Mouse (Mus musculus): ENCODE results near the gene Ephb2. TPM values are rescaled to one million over a fixed set of nuclear protein-coding genes. Genes with fewer than 3 reads are reported as not detected.

Gene Ephb2
- total and polyA plus RNA-seq, 3 experiments = 0.08 to 0.34 (median 0.33) TPM

GRCm38 (mm10) chr4:136801944-136802343, 33.8 kb downstream of the Ephb2 start:
- no peak for ATAC-seq (ENCODE audit: extremely low read depth, insufficient number of reproducible peaks, low FRiP score, poor library complexity, severe bottlenecking)
- no peak overlapping the region for H3K4me3 ChIP-seq (ENCODE audit: low read depth, low read length)
- H3K36me3 ChIP-seq (replicated peaks) = no peaks in the 10 kb centered on the region
- peaks cover 7% of the 10 kb centered on the region; the same call in 1 of the 2 replicates for H3K27me3 ChIP-seq (ENCODE audit: insufficient read depth, low read length)
- no peaks in the 10 kb centered on the region for H3K9me3 ChIP-seq (replicated peaks)
- TF ChIP-seq GATA1 (IDR thresholded peaks at IDR 0.05; ENCODE audit: borderline replicate concordance, low read length) = no peak
- no peak for TF ChIP-seq TAL1 (conservative IDR thresholded peaks at IDR 0.05; ENCODE audit: low read depth, low read length)
- TF ChIP-seq GATA2 (IDR thresholded peaks at IDR 0.05; ENCODE audit: borderline replicate concordance, low read depth, low read length) = no peak
- TF ChIP-seq CTCF (IDR thresholded peaks at IDR 0.05; ENCODE audit: low read depth, low read length) = no peak
- TF ChIP-seq POLR2AphosphoS5 (IDR thresholded peaks at IDR 0.05; ENCODE audit: insufficient replicate concordance, low read depth, low read length) = no peak
- no peak for DNase-seq (ENCODE audit: low spot score)
- H3K4me1 ChIP-seq (ENCODE audit: insufficient read depth, low read depth, low read length) = 0 out of 2 replicates have a peak, but pooled peaks cover 4% of the 10 kb centered on the region

- Histone ChIP-seq H3K36me3 (replicated peaks) (no peaks in the 10 kb centered on the region), H3K27me3 (ENCODE audit: insufficient read depth, low read length) (peaks cover 7% of the 10 kb centered on the region; the same call in 1 of the 2 replicates), H3K4me3 (ENCODE audit: low read depth, low read length) (no peak overlapping the region), H3K9me3 (replicated peaks) (no peaks in the 10 kb centered on the region), H3K4me1 (ENCODE audit: insufficient read depth, low read depth, low read length) (0 out of 2 replicates have a peak, but pooled peaks cover 4% of the 10 kb centered on the region)
- ATAC-seq (ENCODE audit: extremely low read depth, insufficient number of reproducible peaks, low FRiP score, poor library complexity, severe bottlenecking) (no peak), DNase-seq (ENCODE audit: low spot score) (no peak)
- no peak for TF ChIP-seq GATA2 (IDR thresholded peaks at IDR 0.05; ENCODE audit: borderline replicate concordance, low read depth, low read length)
- no peak for TF ChIP-seq POLR2AphosphoS5 (IDR thresholded peaks at IDR 0.05; ENCODE audit: insufficient replicate concordance, low read depth, low read length)
- no peak for TF ChIP-seq GATA1 (IDR thresholded peaks at IDR 0.05; ENCODE audit: borderline replicate concordance, low read length)
- no peak for TF ChIP-seq TAL1 (conservative IDR thresholded peaks at IDR 0.05; ENCODE audit: low read depth, low read length)
- no peak for TF ChIP-seq CTCF (IDR thresholded peaks at IDR 0.05; ENCODE audit: low read depth, low read length)
Measured at GRCm38 (mm10) chr4:136801463-136801862, 34.3 kb downstream of the Ephb2 start.

DNA sequence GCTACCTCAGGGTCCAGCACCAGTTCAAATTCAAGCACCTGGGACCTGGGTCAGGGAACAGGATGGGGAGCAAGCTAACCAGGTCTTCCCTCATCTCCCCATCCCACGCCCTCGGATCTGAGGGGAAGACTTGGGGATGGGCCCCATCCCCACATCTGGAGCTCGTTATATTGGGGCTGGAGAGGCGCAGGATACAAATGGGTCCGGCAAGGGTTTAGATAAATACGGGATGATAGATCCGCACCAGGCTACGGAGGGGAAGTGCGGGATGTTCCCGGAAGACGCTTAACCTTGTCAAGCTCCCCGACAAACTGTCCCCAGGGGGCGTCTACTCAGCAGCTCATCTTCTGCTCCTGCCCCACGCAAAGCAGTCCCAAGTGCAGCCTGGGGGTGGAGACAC, 35.4 kb downstream of the Ephb2 start:
- Histone ChIP-seq H3K36me3 (replicated peaks) (no peaks in the 10 kb centered on the region), H3K4me3 (ENCODE audit: low read depth, low read length) (no peak overlapping the region), H3K4me1 (ENCODE audit: insufficient read depth, low read depth, low read length) (0 out of 2 replicates have a peak, but pooled peaks cover 4% of the 10 kb centered on the region), H3K27me3 (ENCODE audit: insufficient read depth, low read length) (peaks cover 7% of the 10 kb centered on the region; the same call in 1 of the 2 replicates), H3K9me3 (replicated peaks) (no peaks in the 10 kb centered on the region)
- DNase-seq (ENCODE audit: low spot score) (no peak), ATAC-seq (ENCODE audit: extremely low read depth, insufficient number of reproducible peaks, low FRiP score, poor library complexity, severe bottlenecking) (no peak)
- no peak for TF ChIP-seq GATA1 (IDR thresholded peaks at IDR 0.05; ENCODE audit: borderline replicate concordance, low read length)
- no peak for TF ChIP-seq CTCF (IDR thresholded peaks at IDR 0.05; ENCODE audit: low read depth, low read length)
- no peak for TF ChIP-seq TAL1 (conservative IDR thresholded peaks at IDR 0.05; ENCODE audit: low read depth, low read length)
- no peak for TF ChIP-seq GATA2 (IDR thresholded peaks at IDR 0.05; ENCODE audit: borderline replicate concordance, low read depth, low read length)
- TF ChIP-seq POLR2AphosphoS5 (IDR thresholded peaks at IDR 0.05; ENCODE audit: insufficient replicate concordance, low read depth, low read length) = no peak

DNA sequence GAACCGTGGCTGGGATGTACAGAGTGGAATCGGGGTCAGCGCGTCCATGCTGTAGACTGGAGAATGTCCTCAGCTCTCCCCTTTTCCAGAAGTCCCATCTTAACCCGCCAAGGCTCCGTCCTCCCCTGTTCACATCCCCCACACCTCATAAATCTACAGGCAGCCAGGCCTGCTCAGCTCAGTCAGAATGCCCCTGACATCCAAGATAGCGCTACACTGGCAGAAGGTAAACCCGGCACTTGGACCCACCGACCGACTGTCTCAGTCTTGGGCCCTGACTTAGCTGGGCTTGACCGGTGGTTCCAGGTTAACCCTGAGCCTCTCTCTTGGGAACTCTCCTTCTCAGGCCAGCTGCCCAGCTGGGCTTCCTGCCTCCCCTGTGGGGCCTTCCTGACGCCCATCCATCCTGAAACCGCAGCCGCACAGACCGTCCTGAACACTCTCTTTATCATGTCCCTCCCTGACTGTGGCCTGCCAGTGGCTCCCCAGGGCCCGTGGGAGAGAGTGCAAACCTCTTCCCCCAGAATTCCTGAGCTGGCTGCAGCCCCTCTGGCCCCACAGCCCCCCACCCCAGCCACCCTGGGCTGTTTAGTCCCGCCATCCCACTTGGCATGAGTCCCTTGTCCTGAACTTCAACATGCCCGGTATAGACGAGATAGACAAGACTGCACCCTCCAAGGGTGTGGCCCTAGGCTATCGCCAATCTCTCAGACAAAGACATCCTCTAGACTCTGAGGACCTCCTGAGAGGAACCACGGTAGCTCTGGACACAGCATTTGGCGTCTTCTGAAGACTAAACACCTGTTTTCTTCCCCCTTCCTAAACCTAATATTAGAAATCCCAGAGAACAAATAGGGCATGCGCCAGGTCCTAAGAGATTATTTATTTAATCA, 37.9 kb downstream of the Ephb2 start:
- 0 out of 2 replicates have a peak, but pooled peaks cover 4% of the 10 kb centered on the region for H3K4me1 ChIP-seq (ENCODE audit: insufficient read depth, low read depth, low read length)
- DNase-seq (ENCODE audit: low spot score) (no peak), ATAC-seq (ENCODE audit: extremely low read depth, insufficient number of reproducible peaks, low FRiP score, poor library complexity, severe bottlenecking) (no peak)
- TF ChIP-seq GATA1 (IDR thresholded peaks at IDR 0.05; ENCODE audit: borderline replicate concordance, low read length) = no peak
- TF ChIP-seq CTCF (IDR thresholded peaks at IDR 0.05; ENCODE audit: low read depth, low read length) = no peak
- TF ChIP-seq GATA2 (IDR thresholded peaks at IDR 0.05; ENCODE audit: borderline replicate concordance, low read depth, low read length) = no peak
- TF ChIP-seq TAL1 (conservative IDR thresholded peaks at IDR 0.05; ENCODE audit: low read depth, low read length) = no peak
- no peak for TF ChIP-seq POLR2AphosphoS5 (IDR thresholded peaks at IDR 0.05; ENCODE audit: insufficient replicate concordance, low read depth, low read length)
- no peaks in the 10 kb centered on the region for H3K36me3 ChIP-seq (replicated peaks)
- H3K27me3 ChIP-seq (ENCODE audit: insufficient read depth, low read length) = peaks cover 7% of the 10 kb centered on the region; the same call in 1 of the 2 replicates
- no peaks in the 10 kb centered on the region for H3K9me3 ChIP-seq (replicated peaks)
- no peak overlapping the region for H3K4me3 ChIP-seq (ENCODE audit: low read depth, low read length)

DNA sequence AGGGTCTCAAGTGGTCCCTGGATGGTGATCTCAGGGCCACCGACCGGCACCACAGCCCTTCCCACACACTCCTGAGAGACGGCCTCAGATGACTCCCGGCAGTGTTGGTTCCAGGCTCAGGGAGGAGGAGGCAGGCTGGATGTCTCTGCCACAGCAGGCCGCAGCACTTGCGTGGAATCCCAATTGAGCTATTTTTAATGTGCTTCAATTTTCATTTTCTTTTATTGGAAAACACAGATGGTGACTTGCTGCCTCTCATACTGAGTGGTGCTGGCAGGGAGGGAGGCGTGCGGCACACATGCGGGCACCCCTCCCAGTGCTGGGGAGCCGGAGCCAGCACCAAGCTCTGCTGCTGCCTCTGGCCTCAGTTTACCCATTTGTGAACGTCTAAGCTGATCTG, 42.5 kb downstream of the Ephb2 start:
- no peaks in the 10 kb centered on the region for H3K9me3 ChIP-seq (replicated peaks)
- DNase-seq (ENCODE audit: low spot score) (no peak), ATAC-seq (ENCODE audit: extremely low read depth, insufficient number of reproducible peaks, low FRiP score, poor library complexity, severe bottlenecking) (no peak)
- no peak overlapping the region for H3K4me3 ChIP-seq (ENCODE audit: low read depth, low read length)
- no peaks in the 10 kb centered on the region for H3K36me3 ChIP-seq (replicated peaks)
- TF ChIP-seq GATA1 (IDR thresholded peaks at IDR 0.05; ENCODE audit: borderline replicate concordance, low read length) (no peak), TAL1 (conservative IDR thresholded peaks at IDR 0.05; ENCODE audit: low read depth, low read length) (no peak), GATA2 (IDR thresholded peaks at IDR 0.05; ENCODE audit: borderline replicate concordance, low read depth, low read length) (no peak)
- H3K4me1 ChIP-seq (ENCODE audit: insufficient read depth, low read depth, low read length) = no peaks in the 10 kb centered on the region
- peaks cover under 1% of the 10 kb centered on the region; the same call in 1 of the 2 replicates for H3K27me3 ChIP-seq (ENCODE audit: insufficient read depth, low read length)

- Histone ChIP-seq H3K9me3 (replicated peaks) (no peaks in the 10 kb centered on the region), H3K36me3 (replicated peaks) (no peaks in the 10 kb centered on the region), H3K4me1 (ENCODE audit: insufficient read depth, low read depth, low read length) (no peaks in the 10 kb centered on the region), H3K4me3 (ENCODE audit: low read depth, low read length) (no peak overlapping the region), H3K27me3 (ENCODE audit: insufficient read depth, low read length) (peaks cover 3% of the 10 kb centered on the region; the same call in 1 of the 2 replicates)
- TF ChIP-seq CTCF (IDR thresholded peaks at IDR 0.05; ENCODE audit: low read depth, low read length) (no peak), POLR2AphosphoS5 (IDR thresholded peaks at IDR 0.05; ENCODE audit: insufficient replicate concordance, low read depth, low read length) (no peak), GATA1 (IDR thresholded peaks at IDR 0.05; ENCODE audit: borderline replicate concordance, low read length) (no peak), GATA2 (IDR thresholded peaks at IDR 0.05; ENCODE audit: borderline replicate concordance, low read depth, low read length) (no peak), TAL1 (conservative IDR thresholded peaks at IDR 0.05; ENCODE audit: low read depth, low read length) (no peak)
- no peak for ATAC-seq (ENCODE audit: extremely low read depth, insufficient number of reproducible peaks, low FRiP score, poor library complexity, severe bottlenecking)
- no peak for DNase-seq (ENCODE audit: low spot score)
Measured at GRCm38 (mm10) chr4:136789821-136790220, 46.0 kb downstream of the Ephb2 start.
